10 mouse cellular contexts compared by ENCODE assay signal in genomic region chr19:46485847-46486246, GRCm38 (mm10). TPM values are rescaled to one million over a fixed set of nuclear protein-coding genes. Genes with fewer than 3 reads are reported as not detected.
DNase-seq lines count a peak whose midpoint lies in the region; ATAC-seq and TF ChIP-seq lines count a peak whose summit lies in the region.
"Had no signal": no experiment of that assay in that cellular context is flagged by ENCODE, and none has a peak within 500 bp of the region (broad histone marks: within the 10 kb centered on the region; RNA-seq: fewer than 3 reads in every experiment).

No protein-coding gene starts in this region.

- peaks cover 32% of the 10 kb centered on the region for H3K4me1 ChIP-seq in heart, adult 2 months (ENCODE audit: control insufficient read depth, insufficient read depth, low read length)
- H3K4me1 ChIP-seq in brown adipose tissue, adult 24 weeks (ENCODE audit: control insufficient read depth, insufficient read depth, insufficient read length, low read length) = peaks cover 36% of the 10 kb centered on the region
- peaks cover 69% of the 10 kb centered on the region for H3K4me1 ChIP-seq in liver, embryonic 13.5 days (replicated peaks)

- no peaks in the 10 kb centered on the region for H3K9me3 ChIP-seq in liver, embryonic 13.5 days (replicated peaks)
- H3K9me3 ChIP-seq: midbrain, embryonic 15.5 days had no signal

- DNase-seq in heart, adult 2 months = peak in 1 of 2 experiments; percentile 27
- no peak for DNase-seq in heart, adult 18-20 months
- no peak for DNase-seq in layer of hippocampus, adult 2 months (ENCODE audit: low spot score in 2 of 2)
- DNase-seq in layer of hippocampus, adult 18-20 months (ENCODE audit: low spot score in 2 of 2) = no peak
- peak; percentile 41 for DNase-seq in liver, embryonic 13.5 days
- DNase-seq in right cerebral cortex, adult 18-20 months = no peak
- no peak for DNase-seq in adrenal gland, postnatal 10 days
- DNase-seq: gastrocnemius, postnatal 10 days had no signal

- peak; percentile 60 for ATAC-seq in liver, embryonic 13.5 days (ENCODE audit: low read depth)
- ATAC-seq: midbrain, embryonic 15.5 days had no signal

- intact Hi-C loops in heart, adult 2 months (cut with DNase I) = loop anchor here (2.0 kb wide), 1 partner anchor 13 kb away; no protein-coding TSS in a partner anchor

- no peak overlapping the region for H3K4me3 ChIP-seq in heart, adult 2 months
- no peak overlapping the region for H3K4me3 ChIP-seq in layer of hippocampus, adult 2 months
- no peak overlapping the region for H3K4me3 ChIP-seq in brown adipose tissue, adult 24 weeks (ENCODE audit: insufficient read depth, low read depth, low read length)
- H3K4me3 ChIP-seq in liver, embryonic 13.5 days (replicated peaks) = no peak overlapping the region
- H3K4me3 ChIP-seq: midbrain, embryonic 15.5 days had no signal

- TF ChIP-seq POLR2A in heart, adult 2 months (IDR thresholded peaks at IDR 0.05; ENCODE audit: insufficient read depth, low read depth, low read length) = no peak

- TF ChIP-seq CTCF in heart, adult 2 months (IDR thresholded peaks at IDR 0.05) = no peak
- TF ChIP-seq CTCF in layer of hippocampus, adult 2 months (conservative IDR thresholded peaks at IDR 0.05) = no peak

- H3K36me3 ChIP-seq in heart, adult 2 months (ENCODE audit: control insufficient read depth, insufficient read depth, low read length) = peaks cover 2% of the 10 kb centered on the region; the same call in 1 of the 2 replicates
- H3K36me3 ChIP-seq in liver, embryonic 13.5 days = no peaks in the 10 kb centered on the region
- H3K36me3 ChIP-seq: midbrain, embryonic 15.5 days had no signal

- WGBS in heart, adult 2 months = 68% methylated on average over 9 of the region's 9 CpGs
- WGBS in liver, embryonic 13.5 days (ENCODE audit: insufficient replicate concordance) = 54% methylated on average over 9 of the region's 9 CpGs

- no peak for TF ChIP-seq EP300 in heart, adult 2 months (IDR thresholded peaks at IDR 0.05; ENCODE audit: insufficient read depth, low read depth, low read length)

- H3K4me2 ChIP-seq in liver, embryonic 13.5 days = peak overlapping the region; percentile 11; the same call in 1 of the 2 replicates
- H3K4me2 ChIP-seq: midbrain, embryonic 15.5 days had no signal

- H3K27me3 ChIP-seq in heart, adult 2 months (ENCODE audit: control insufficient read depth, insufficient read depth, low read length) = no peaks in the 10 kb centered on the region
- H3K27me3 ChIP-seq in liver, embryonic 13.5 days = no peaks in the 10 kb centered on the region
- H3K27me3 ChIP-seq: midbrain, embryonic 15.5 days had no signal

- H3K9ac ChIP-seq in heart, adult 2 months (ENCODE audit: low read depth, low read length) = no peak overlapping the region
- peak overlapping the region; percentile 29 for H3K9ac ChIP-seq in liver, embryonic 13.5 days
- H3K9ac ChIP-seq: midbrain, embryonic 15.5 days had no signal

- H3K79me2 ChIP-seq in heart, adult 2 months (replicated peaks; ENCODE audit: control insufficient read depth, insufficient read depth, low read length) = no peaks in the 10 kb centered on the region

- H3K27ac ChIP-seq in heart, adult 2 months = peak overlapping the region; percentile 87; the same call in 1 of the 2 replicates
- peak overlapping the region; percentile 12; the same call in 1 of the 2 replicates for H3K27ac ChIP-seq in layer of hippocampus, adult 2 months
- H3K27ac ChIP-seq in brown adipose tissue, adult 24 weeks (replicated peaks; ENCODE audit: low read depth, low read length) = peak overlapping the region; percentile 5; the same call in 1 of the 2 replicates
- H3K27ac ChIP-seq in liver, embryonic 13.5 days = no peak overlapping the region
- H3K27ac ChIP-seq: midbrain, embryonic 15.5 days had no signal

RNA-seq across cellular contexts. Expression of gene Trim8, which starts 15.7 kb away (rescaled TPM):
- total RNA-seq in heart, adult 2 months (2021) = 10 to 100 TPM; 39.2 to 39.8 TPM
- polyA plus RNA-seq in heart, adult 2 months (2012; rRNA removed) = 17.2 and 24.1 TPM in 2 replicates
- 10 to 100 TPM; 33.9 to 38.8 TPM for total RNA-seq in heart, adult 18-20 months (2021)
- total RNA-seq in layer of hippocampus, adult 2 months (2021) = 100 to 1,000 TPM in 1 of 2 experiments, 10 to 100 TPM in 1; 99.9 to 108 TPM
- 100 to 1,000 TPM; 110 to 112 TPM for total RNA-seq in layer of hippocampus, adult 18-20 months (2021)
- 12.4 and 17.4 TPM in 2 replicates for polyA plus RNA-seq in brown adipose tissue, adult 24 weeks (2012; ENCODE audit: insufficient read depth, insufficient read length, missing spikeins)
- 9.1 and 9.2 TPM in 2 replicates for polyA plus RNA-seq in liver, embryonic 13.5 days (2015; fragmentation: Nextera tagmentation; extraction: Ambion mirVana)
- total RNA-seq in adrenal gland, postnatal 10 days (2021) = 10 to 100 TPM; 37.9 to 41.6 TPM
